23 mouse cellular contexts compared by ENCODE assay signal in genomic region chr7:25286989-25287388, GRCm38 (mm10). TPM values are rescaled to one million over a fixed set of nuclear protein-coding genes. Genes with fewer than 3 reads are reported as not detected.
DNase-seq lines count a peak whose midpoint lies in the region; ATAC-seq and TF ChIP-seq lines count a peak whose summit lies in the region.
"Had no signal": no experiment of that assay in that cellular context is flagged by ENCODE, and none has a peak within 500 bp of the region (broad histone marks: within the 10 kb centered on the region; RNA-seq: fewer than 3 reads in every experiment).

No protein-coding gene starts in this region.

- no peak overlapping the region for H3K4me3 ChIP-seq in heart, postnatal 0 days (ENCODE audit: low read depth, low read length)
- no peak overlapping the region for H3K4me3 ChIP-seq in liver, embryonic 14.5 days (ENCODE audit: insufficient read depth in 1 of 2, low read depth in 2 of 2, low read length in 2 of 2)
- H3K4me3 ChIP-seq in liver, embryonic 12.5 days: no peak overlapping the region
- H3K4me3 ChIP-seq in E14TG2a.4 (replicated peaks; ENCODE audit: low read length): no peak overlapping the region
- H3K4me3 ChIP-seq: heart, embryonic 15.5 days; limb, embryonic 10.5 days; liver, embryonic 13.5 days; neural tube, embryonic 13.5 days; stomach, embryonic 15.5 days had no signal

- no peak overlapping the region for H3K27ac ChIP-seq in heart, postnatal 0 days (ENCODE audit: low read depth)
- H3K27ac ChIP-seq in liver, embryonic 14.5 days: no peak overlapping the region
- H3K27ac ChIP-seq in liver, embryonic 12.5 days: no peak overlapping the region
- H3K27ac ChIP-seq: heart, embryonic 15.5 days; hindbrain, embryonic 14.5 days; limb, embryonic 10.5 days; liver, embryonic 13.5 days; neural tube, embryonic 13.5 days; stomach, embryonic 15.5 days had no signal

- no peaks in the 10 kb centered on the region for H3K27me3 ChIP-seq in heart, postnatal 0 days (ENCODE audit: control insufficient read depth, insufficient read depth, low read length)
- H3K27me3 ChIP-seq in liver, embryonic 14.5 days (ENCODE audit: control insufficient read depth, insufficient read depth, low read length): no peaks in the 10 kb centered on the region
- no peaks in the 10 kb centered on the region for H3K27me3 ChIP-seq in liver, embryonic 12.5 days (replicated peaks)
- H3K27me3 ChIP-seq in E14TG2a.4 (ENCODE audit: insufficient read depth, low read length): no peaks in the 10 kb centered on the region
- H3K27me3 ChIP-seq: heart, embryonic 15.5 days; liver, embryonic 13.5 days; neural tube, embryonic 13.5 days; stomach, embryonic 15.5 days had no signal

- 78% methylated on average over 8 of the region's 8 CpGs for WGBS in heart, postnatal 0 days
- 81% methylated on average over 8 of the region's 8 CpGs for WGBS in liver, embryonic 14.5 days (ENCODE audit: insufficient replicate concordance)
- 74% methylated on average over 8 of the region's 8 CpGs for WGBS in liver, embryonic 12.5 days (ENCODE audit: insufficient replicate concordance)

- H3K9ac ChIP-seq in heart, postnatal 0 days (replicated peaks; ENCODE audit: low read depth, low read length): no peak overlapping the region
- no peak overlapping the region for H3K9ac ChIP-seq in liver, embryonic 14.5 days (replicated peaks)
- no peak overlapping the region for H3K9ac ChIP-seq in liver, embryonic 12.5 days
- H3K9ac ChIP-seq: heart, embryonic 15.5 days; hindbrain, embryonic 14.5 days; liver, embryonic 13.5 days; neural tube, embryonic 13.5 days; stomach, embryonic 15.5 days had no signal

- ATAC-seq in heart, postnatal 0 days (ENCODE audit: insufficient read depth, low read depth): no peak
- no peak for ATAC-seq in liver, embryonic 14.5 days (ENCODE audit: insufficient read depth)
- ATAC-seq in liver, embryonic 12.5 days: no peak
- ATAC-seq: forebrain, embryonic 14.5 days had no signal

- no peak for DNase-seq in heart, postnatal 0 days (ENCODE audit: low spot score)
- no peak for DNase-seq in heart, adult 18-20 months
- no peak for DNase-seq in liver, embryonic 14.5 days (ENCODE audit: low read depth in 3 of 3, low spot score in 3 of 3)
- DNase-seq in NIH3T3 (ENCODE audit: low read depth): peak; percentile 38
- no peak for DNase-seq in embryo, embryonic 10 days (ENCODE audit: low spot score)
- DNase-seq: adrenal gland, adult 8-10 months; cerebellum, adult 18-20 months; kidney, adult 8-10 months; liver, embryonic 13.5 days; lung, postnatal 36 days; right cerebral cortex, postnatal 14 days had no signal

- TF ChIP-seq EP300 in heart, postnatal 0 days (IDR thresholded peaks at IDR 0.05; ENCODE audit: low read depth): no peak
- no peak for TF ChIP-seq EP300 in liver, embryonic 14.5 days (IDR thresholded peaks at IDR 0.05; ENCODE audit: low read depth)

- H3K4me1 ChIP-seq in heart, postnatal 0 days (ENCODE audit: control insufficient read depth, insufficient read depth): peaks cover 18% of the 10 kb centered on the region
- peaks cover 10 to 16% of the 10 kb centered on the region in 2 experiments for H3K4me1 ChIP-seq in liver, embryonic 14.5 days (replicated peaks; ENCODE audit: control insufficient read depth in 2 of 2, insufficient read depth in 2 of 2, low read length in 1 of 2)
- peaks cover 33% of the 10 kb centered on the region for H3K4me1 ChIP-seq in liver, embryonic 12.5 days
- H3K4me1 ChIP-seq in E14TG2a.4 (replicated peaks; ENCODE audit: low read depth, low read length): peaks cover 86% of the 10 kb centered on the region

- peak; percentile 29; the same call in 1 of the 2 replicates for TF ChIP-seq CTCF in heart, postnatal 0 days (IDR thresholded peaks at IDR 0.05; ENCODE audit: low read depth)
- peak; percentile 45 for TF ChIP-seq CTCF in liver, embryonic 14.5 days (IDR thresholded peaks at IDR 0.05; ENCODE audit: low read depth)
- peak; percentile 23; the same call in 1 of the 2 replicates for TF ChIP-seq CTCF in E14TG2a.4 (conservative IDR thresholded peaks at IDR 0.05; ENCODE audit: low read length)

- H3K36me3 ChIP-seq in heart, postnatal 0 days (replicated peaks; ENCODE audit: control insufficient read depth, insufficient read depth, low read length): peaks cover 72% of the 10 kb centered on the region
- H3K36me3 ChIP-seq in liver, embryonic 14.5 days (replicated peaks; ENCODE audit: control insufficient read depth, insufficient read depth, low read depth): peaks cover 66% of the 10 kb centered on the region
- H3K36me3 ChIP-seq in liver, embryonic 12.5 days: peaks cover 74% of the 10 kb centered on the region
- H3K36me3 ChIP-seq in E14TG2a.4 (ENCODE audit: insufficient read depth, low read length): peaks cover 82% of the 10 kb centered on the region

- H3K4me2 ChIP-seq in heart, postnatal 0 days (ENCODE audit: low read depth, low read length): no peak overlapping the region
- H3K4me2 ChIP-seq in liver, embryonic 14.5 days (ENCODE audit: low read depth): no peak overlapping the region
- H3K4me2 ChIP-seq in liver, embryonic 12.5 days: no peak overlapping the region
- H3K4me2 ChIP-seq: heart, embryonic 15.5 days; hindbrain, embryonic 14.5 days; liver, embryonic 13.5 days; neural tube, embryonic 13.5 days; stomach, embryonic 15.5 days had no signal

- H3K9me3 ChIP-seq in heart, postnatal 0 days (replicated peaks; ENCODE audit: control insufficient read depth, low read length): no peaks in the 10 kb centered on the region
- H3K9me3 ChIP-seq in liver, embryonic 14.5 days (ENCODE audit: control insufficient read depth, low read length): no peaks in the 10 kb centered on the region
- H3K9me3 ChIP-seq in liver, embryonic 12.5 days (replicated peaks): 0 out of 2 replicates have a peak, but pooled peaks cover 4% of the 10 kb centered on the region
- H3K9me3 ChIP-seq in E14TG2a.4 (ENCODE audit: low read length): no peaks in the 10 kb centered on the region
- H3K9me3 ChIP-seq: heart, embryonic 15.5 days; limb, embryonic 10.5 days; liver, embryonic 13.5 days; neural tube, embryonic 13.5 days; stomach, embryonic 15.5 days had no signal

RNA-seq across cellular contexts. Expression of gene Pafah1b3, which starts 10.8 kb away (rescaled TPM):
- total RNA-seq in heart, postnatal 0 days (2014; rRNA removed; ENCODE audit: low replicate concordance): 83.9 and 161 TPM in 2 replicates
- polyA plus RNA-seq in heart, postnatal 0 days (2015; fragmentation: Nextera tagmentation; extraction: Ambion mirVana): 57.3 and 61.5 TPM in 2 replicates
- total RNA-seq in heart, adult 18-20 months (2021): 1 to 10 TPM; 4.0 to 5.6 TPM
- polyA plus RNA-seq in liver, embryonic 14.5 days (2012; rRNA removed): 26.2 and 29.4 TPM in 2 replicates
- 24.3 and 29.8 TPM in 2 replicates for polyA plus RNA-seq in liver, embryonic 14.5 days (2014; fragmentation: Nextera tagmentation; extraction: Ambion mirVana)
- polyA plus RNA-seq in liver, embryonic 12.5 days (2016; fragmentation: Nextera tagmentation; extraction: Ambion mirVana): 44.1 and 51.0 TPM in 2 replicates

RNA-seq across cellular contexts. Expression of gene Prr19, which starts 14.2 kb away (rescaled TPM):
- total RNA-seq in heart, postnatal 0 days (2014; rRNA removed; ENCODE audit: low replicate concordance): not detected in 2 replicates
- polyA plus RNA-seq in heart, postnatal 0 days (2015; fragmentation: Nextera tagmentation; extraction: Ambion mirVana): not detected in 2 replicates
- not detected for total RNA-seq in heart, adult 18-20 months (2021)
- polyA plus RNA-seq in liver, embryonic 14.5 days (2012; rRNA removed): 0.03 and 0.04 TPM in 2 replicates
- polyA plus RNA-seq in liver, embryonic 14.5 days (2014; fragmentation: Nextera tagmentation; extraction: Ambion mirVana): not detected in 2 replicates
- polyA plus RNA-seq in liver, embryonic 12.5 days (2016; fragmentation: Nextera tagmentation; extraction: Ambion mirVana): 0.10 and 0.14 TPM in 2 replicates
- total RNA-seq: adrenal gland, adult 8-10 months; left cerebral cortex, adult 18-20 months; monocyte, adult 5-6 weeks had no signal
- polyA plus RNA-seq: liver, embryonic 13.5 days; spleen, adult 2 months had no signal

RNA-seq across cellular contexts. Expression of gene Tmem145, which starts 18.9 kb away (rescaled TPM):
- not detected in 2 replicates for total RNA-seq in heart, postnatal 0 days (2014; rRNA removed; ENCODE audit: low replicate concordance)
- polyA plus RNA-seq in heart, postnatal 0 days (2015; fragmentation: Nextera tagmentation; extraction: Ambion mirVana): not detected in 2 replicates
- total RNA-seq in heart, adult 18-20 months (2021): not detected
- polyA plus RNA-seq in liver, embryonic 14.5 days (2012; rRNA removed): 0.23 TPM in 1 of 2 replicates, not detected in the other
- polyA plus RNA-seq in liver, embryonic 14.5 days (2014; fragmentation: Nextera tagmentation; extraction: Ambion mirVana): not detected in 2 replicates
- polyA plus RNA-seq in liver, embryonic 12.5 days (2016; fragmentation: Nextera tagmentation; extraction: Ambion mirVana): 0.14 TPM in 2 replicates
- total RNA-seq: monocyte, adult 5-6 weeks had no signal
- polyA plus RNA-seq: gonadal fat pad, adult 2 months; spleen, adult 2 months had no signal

RNA-seq across cellular contexts. Expression of gene Cic, which starts 19.5 kb away (rescaled TPM):
- total RNA-seq in heart, postnatal 0 days (2014; rRNA removed; ENCODE audit: low replicate concordance): 57.2 and 63.0 TPM in 2 replicates
- 15.7 and 16.9 TPM in 2 replicates for polyA plus RNA-seq in heart, postnatal 0 days (2015; fragmentation: Nextera tagmentation; extraction: Ambion mirVana)
- total RNA-seq in heart, adult 18-20 months (2021): 10 to 100 TPM; 45.1 to 63.1 TPM
- polyA plus RNA-seq in liver, embryonic 14.5 days (2012; rRNA removed): 14.0 and 14.8 TPM in 2 replicates
- 9.7 and 12.3 TPM in 2 replicates for polyA plus RNA-seq in liver, embryonic 14.5 days (2014; fragmentation: Nextera tagmentation; extraction: Ambion mirVana)
- polyA plus RNA-seq in liver, embryonic 12.5 days (2016; fragmentation: Nextera tagmentation; extraction: Ambion mirVana): 17.0 TPM in 2 replicates

RNA-seq across cellular contexts. Expression of gene Megf8, which starts 30.0 kb away (rescaled TPM):
- total RNA-seq in heart, postnatal 0 days (2014; rRNA removed; ENCODE audit: low replicate concordance): 17.7 and 22.5 TPM in 2 replicates
- polyA plus RNA-seq in heart, postnatal 0 days (2015; fragmentation: Nextera tagmentation; extraction: Ambion mirVana): 4.3 and 4.4 TPM in 2 replicates
- total RNA-seq in heart, adult 18-20 months (2021): 10 to 100 TPM; 31.8 to 32.9 TPM
- 1.3 TPM in 2 replicates for polyA plus RNA-seq in liver, embryonic 14.5 days (2012; rRNA removed)
- 0.53 and 0.71 TPM in 2 replicates for polyA plus RNA-seq in liver, embryonic 14.5 days (2014; fragmentation: Nextera tagmentation; extraction: Ambion mirVana)
- polyA plus RNA-seq in liver, embryonic 12.5 days (2016; fragmentation: Nextera tagmentation; extraction: Ambion mirVana): 2.6 TPM in 2 replicates
